Mouse (Mus musculus): ENCODE data around the gene 4931429L15Rik.
"Not testable (repeated sequence)": the region's sequence is repeated elsewhere in the genome, so short reads cannot be mapped to it uniquely, and the experiment has no call there.

4931429L15Rik gene

DNA sequence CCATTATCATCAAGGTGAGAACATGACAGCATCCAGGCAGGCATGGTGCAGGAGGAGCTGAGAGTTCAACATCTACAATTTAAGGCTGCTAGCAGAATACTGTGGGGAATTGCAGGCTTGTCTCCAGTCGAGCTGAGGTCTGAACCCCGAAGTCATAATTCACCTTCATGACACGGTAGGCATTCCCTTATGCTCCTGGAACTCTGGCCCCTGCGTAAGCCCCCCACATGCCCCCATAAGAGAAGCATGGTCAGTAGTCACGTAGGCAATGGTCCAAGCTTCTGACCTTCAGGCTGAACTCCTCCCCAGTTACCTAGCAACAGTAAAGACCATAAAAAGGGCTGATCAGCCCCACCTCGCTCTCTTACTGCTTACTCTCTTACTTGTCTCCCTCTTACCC lies at the start of gene 4931429L15Rik:
Gene 4931429L15Rik (minus strand): TSS at position 101 of the 400 bp plus-strand sequence.
- DNase-seq (ENCODE audit: low read depth, low spot score): not testable (repeated sequence)

DNA sequence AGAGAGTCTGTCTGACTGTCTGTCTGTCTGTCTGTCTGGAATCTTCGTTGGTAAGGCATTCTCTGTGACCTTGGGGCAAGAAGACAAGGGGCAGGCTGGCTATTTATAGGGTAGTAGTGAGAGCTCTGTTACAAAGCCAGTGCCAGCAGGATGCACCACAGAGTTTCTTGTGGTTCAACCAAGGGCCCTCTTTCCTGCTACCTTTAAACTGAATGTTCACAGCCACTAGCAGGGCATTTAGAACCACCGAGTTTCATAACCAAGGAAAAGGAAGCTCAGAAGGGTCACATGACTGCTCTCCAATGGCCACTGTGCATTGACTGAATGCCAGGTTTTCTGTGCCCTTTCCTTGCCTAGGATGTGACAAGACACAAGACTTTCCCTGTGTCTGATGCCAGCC lies 42.7 kb upstream of the 4931429L15Rik start:
- DNase-seq (ENCODE audit: low read depth, low spot score): no peak

DNA sequence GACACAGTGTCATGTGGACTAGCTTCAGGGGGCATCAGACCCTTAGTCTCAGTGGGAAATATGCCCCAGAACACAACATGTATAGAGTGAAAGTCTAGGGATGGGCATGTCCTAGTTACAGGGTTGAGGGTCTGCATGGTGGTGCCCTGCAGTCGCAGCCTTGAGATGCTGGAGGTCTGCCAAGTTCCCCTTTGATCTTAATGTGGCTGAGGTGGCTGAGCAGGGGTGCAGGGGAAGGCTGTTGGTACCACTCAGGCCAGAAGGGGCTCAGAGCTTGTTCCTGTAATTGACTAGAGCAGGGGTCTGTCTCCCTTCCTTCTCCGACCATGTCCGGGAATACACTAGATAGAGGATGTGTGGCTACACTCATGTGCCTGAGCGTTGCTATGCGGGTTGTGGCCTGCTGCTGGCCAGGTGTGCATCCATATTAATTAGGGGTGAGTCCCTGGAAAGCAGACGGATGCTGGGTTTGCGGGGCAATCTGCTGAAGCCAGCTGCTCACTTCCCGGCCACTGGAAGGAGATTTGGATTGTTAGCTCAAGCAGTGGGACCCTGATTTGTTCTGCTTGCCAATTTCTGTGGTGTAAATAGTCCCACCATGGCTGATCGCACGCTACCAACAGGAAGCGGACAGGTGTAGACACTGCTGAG lies 41.8 kb upstream of the 4931429L15Rik start:
- no peak for DNase-seq (ENCODE audit: low read depth, low spot score)

DNA sequence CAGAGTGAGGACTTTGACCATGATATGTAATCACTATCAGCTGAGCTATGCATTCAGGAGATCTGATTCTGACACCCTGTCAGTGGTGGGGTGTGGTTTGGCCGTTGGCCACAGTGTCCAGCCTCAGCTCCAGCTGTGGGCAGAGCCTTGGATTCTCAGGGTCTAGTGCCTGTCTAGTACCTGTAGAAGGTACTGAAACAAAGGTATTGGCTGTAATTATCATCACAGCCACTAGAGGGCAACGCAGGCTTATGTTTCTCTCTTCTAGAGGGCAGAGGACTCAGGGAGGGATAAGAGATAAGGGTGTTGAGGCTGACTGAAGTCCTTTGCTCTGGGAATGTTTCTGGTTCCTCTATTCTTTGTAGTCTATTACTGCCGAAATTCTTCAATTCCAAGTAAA lies 34.2 kb upstream of the 4931429L15Rik start:
- peak; percentile 14 for DNase-seq (ENCODE audit: low read depth, low spot score)

DNA sequence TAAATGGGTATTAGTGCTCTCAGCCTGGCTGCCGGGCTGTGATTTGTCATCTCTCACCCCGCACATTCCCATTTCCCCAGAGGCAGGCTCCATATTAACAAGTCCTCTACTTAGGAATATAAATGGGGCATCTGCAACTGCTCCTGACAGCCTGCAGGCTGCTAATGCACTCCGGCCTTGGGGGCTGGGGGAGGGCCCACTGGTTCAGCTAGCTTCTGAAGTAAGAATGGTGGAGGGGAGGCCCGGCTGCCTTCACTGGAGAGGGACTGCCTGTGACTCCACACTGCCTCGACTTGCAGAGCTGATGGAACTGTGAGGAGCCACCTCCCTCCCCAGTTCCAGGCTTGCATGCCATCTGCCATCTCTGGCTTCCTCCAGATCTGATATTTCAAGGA lies 33.5 kb upstream of the 4931429L15Rik start:
- no peak for DNase-seq (ENCODE audit: low read depth, low spot score)

DNA sequence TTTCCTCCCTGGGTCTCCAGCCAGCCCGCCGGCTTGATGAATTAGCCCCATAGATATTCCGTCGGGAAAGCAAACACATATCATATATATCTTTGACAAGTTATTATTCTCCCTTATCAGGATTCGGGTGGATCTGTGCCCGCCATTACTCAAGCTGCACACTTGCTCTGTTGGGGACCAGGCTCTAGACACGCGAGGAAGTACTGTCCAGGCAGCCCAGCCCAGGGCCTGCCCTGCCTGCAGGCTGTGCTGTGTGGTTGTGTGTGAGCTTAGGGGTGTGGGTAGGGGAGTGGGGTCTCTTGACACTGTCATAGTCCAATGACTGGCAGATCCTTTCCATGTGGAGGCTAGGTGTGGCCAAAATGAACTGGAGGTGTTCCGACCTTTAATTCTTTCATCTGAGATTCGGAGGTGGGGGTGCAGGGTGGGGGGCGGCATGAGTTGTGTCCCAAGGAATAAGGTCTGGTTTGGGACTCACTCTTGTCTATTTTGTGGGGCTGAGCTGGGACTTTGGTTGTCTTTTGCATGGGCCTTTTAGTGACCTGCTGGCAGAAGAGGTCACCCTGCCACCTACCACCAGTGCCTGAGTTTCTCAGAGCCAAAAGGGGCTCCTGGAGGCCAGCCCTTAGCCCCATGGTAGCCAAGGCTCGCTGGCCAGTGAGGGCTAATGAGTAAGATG lies 33.0 kb upstream of the 4931429L15Rik start:
- DNase-seq (ENCODE audit: low read depth, low spot score): no peak

DNA sequence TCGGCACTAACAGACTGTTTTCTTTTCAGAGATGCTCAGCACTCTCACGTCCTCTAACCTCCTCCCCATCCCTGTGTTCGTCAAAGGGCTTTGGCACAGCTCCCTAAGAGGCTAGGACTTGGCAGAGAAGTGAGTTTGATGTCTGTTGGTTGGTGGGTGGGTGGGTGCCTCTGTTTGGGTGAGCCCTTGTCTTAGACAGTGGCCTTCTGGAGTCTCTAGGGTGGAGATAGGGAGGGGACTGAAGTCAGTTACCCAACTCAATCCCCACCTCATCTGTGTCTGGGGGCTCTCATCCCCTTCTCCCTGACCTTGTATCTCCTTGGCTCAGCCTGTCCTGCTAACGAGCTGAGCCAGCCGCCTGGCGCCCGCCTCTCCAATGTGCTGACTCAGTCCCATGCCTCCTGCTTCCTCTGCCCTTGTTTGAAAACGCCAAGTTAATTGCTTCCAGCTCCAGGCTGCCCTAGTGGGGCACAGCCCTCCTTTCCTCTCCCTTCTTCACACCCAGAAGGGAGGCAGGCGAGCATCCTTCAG lies 30.7 kb upstream of the 4931429L15Rik start:
- no peak for DNase-seq (ENCODE audit: low read depth, low spot score)

DNA sequence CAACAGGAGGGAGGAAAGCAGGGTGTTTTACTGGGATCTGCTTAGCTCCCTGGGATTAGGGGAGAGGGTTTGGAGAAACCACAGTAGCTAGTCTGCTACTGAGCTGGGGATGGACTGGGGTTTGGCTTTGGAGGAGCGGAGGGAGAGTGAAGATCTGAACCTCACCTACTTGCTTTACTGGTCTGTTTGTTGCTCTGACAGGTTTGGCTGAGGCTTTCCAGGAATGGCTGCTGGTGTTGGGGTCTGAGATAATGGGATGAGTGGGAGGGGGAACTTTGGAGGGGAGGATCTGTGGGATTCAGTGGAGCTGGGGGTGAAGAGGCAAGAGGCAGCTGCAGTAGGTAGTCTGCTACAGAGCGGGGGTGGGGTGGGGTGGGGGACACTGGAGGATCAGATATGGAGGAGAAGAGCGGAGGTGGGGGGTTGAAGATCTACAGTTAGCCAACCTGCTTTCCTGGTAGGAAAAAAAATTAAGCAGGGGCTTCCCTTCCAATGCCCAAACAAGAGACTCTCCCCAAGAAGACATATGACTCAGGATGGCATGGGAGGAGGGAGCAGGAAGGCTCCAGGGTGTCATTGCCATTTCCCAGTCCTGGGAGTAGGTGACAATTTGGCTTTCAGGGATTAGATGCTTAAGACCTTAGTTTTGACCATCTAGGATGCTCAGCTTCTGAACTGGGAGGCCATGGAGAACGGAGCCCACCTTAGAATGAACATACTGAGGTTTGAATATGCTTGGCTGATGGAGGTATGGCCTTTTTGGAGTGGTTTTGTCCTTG lies 26.3 kb upstream of the 4931429L15Rik start:
- no peak for DNase-seq (ENCODE audit: low read depth, low spot score)

DNA sequence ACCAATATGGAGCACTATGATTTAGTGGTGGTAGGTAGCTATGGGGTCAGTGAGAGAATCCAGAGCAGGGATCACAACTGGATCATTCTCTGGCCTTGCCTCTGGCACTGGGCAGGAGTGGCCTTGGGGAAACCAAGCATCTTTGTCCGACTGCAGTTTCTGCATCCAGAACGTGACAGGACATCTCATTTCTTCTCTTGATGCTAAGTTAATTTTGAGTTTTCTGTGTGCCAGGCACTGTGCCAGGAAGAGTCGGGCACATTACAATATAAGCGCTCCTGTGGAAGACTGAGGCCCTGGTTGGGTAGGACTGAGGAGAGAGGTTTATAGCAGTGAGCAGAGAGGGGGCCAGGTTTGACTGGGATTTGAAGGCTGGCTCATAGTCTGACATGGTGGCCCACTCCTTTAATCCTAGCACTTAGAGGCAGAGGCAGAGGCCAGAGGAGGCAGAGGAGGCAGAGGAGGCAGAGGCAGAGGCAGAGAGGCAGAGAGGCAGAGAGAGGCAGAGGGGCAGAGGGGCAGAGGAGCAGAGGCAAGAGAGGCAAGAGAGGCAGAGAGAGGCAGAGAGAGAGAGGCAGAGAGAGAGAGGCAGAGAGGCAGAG lies 19.4 kb upstream of the 4931429L15Rik start:
- no peak for DNase-seq (ENCODE audit: low read depth, low spot score)

DNA sequence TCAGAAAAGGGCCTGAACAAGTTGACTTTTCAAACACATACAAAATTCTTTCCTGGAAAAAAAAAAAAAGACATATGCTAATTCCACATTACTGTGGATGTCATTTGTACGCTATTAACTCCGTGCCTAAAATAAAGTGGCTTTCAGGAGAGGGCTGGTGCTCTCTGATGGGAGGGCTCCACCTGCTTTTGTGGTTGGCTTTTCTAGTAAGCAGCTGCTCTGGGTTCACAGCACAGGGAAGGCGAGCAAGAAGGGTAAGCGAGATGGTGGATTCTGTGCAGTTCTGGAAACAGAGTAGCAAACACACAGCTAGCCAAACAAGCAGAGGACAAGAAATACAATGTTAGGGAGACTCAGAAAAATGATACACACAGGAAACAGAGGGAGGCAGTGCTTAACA lies 18.6 kb upstream of the 4931429L15Rik start:
- no peak for DNase-seq (ENCODE audit: low read depth, low spot score)

DNA sequence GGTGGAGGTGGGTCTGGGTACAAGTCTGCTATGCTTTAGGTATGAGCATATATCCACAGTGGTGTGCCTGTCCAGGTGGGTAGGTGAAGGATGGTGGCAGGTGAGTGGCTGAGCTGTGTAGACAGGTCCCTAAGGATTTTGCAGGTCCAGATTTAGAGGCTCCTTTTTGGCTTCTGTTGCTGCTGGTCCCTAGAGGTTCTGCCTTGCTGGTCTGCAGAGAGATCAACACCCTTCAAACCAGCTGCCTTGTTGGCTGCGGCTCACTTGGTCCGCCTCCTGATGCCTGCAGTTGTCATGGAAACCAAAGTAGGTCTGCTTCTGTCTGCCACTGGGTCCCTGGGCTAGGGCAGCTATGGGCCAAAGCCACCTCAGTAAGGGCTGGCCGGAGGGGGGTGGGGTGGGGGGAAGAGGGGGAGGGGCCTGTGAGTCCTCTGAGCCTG lies 18.1 kb upstream of the 4931429L15Rik start:
- DNase-seq (ENCODE audit: low read depth, low spot score): no peak

DNA sequence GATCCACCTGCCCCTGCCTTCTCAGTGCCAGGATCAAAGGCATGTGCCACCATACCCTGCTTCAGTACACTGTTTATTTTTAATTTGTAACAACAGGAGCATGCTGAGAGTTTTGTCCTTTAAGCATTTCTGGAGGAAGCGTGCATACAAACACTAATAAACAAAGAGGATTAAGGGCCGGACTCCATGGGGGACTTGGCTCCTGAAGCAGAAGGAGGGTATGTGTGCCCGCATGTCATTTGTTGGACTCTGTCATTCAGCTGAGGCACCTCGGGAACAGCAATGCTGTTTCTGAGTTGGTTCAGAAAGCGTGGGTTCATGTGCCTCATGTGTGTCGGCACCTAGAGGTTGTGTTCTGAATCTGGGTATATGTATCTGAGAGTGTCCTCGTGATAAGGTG lies 17.5 kb upstream of the 4931429L15Rik start:
- DNase-seq (ENCODE audit: low read depth, low spot score): no peak

DNA sequence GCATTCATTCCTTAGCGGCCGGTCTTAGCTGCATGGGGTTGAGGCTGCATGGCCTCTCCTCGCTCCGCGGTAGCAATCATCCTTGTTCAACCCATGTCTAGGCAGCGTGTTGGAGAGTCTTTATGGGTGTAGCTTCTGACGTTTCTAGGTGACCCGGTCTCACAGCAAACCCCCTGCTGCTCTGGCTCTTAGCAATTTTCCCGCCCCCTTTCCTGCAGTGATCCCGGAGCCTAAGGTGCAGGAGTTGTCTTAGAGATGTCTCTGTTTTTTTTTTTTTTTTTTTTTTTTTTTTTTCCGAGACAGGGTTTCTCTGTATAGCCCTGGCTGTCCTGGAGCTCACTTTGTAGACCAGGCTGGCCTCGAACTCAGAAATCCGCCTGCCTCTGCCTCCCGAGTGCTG lies 16.5 kb upstream of the 4931429L15Rik start:
- DNase-seq (ENCODE audit: low read depth, low spot score): not testable (repeated sequence)

DNA sequence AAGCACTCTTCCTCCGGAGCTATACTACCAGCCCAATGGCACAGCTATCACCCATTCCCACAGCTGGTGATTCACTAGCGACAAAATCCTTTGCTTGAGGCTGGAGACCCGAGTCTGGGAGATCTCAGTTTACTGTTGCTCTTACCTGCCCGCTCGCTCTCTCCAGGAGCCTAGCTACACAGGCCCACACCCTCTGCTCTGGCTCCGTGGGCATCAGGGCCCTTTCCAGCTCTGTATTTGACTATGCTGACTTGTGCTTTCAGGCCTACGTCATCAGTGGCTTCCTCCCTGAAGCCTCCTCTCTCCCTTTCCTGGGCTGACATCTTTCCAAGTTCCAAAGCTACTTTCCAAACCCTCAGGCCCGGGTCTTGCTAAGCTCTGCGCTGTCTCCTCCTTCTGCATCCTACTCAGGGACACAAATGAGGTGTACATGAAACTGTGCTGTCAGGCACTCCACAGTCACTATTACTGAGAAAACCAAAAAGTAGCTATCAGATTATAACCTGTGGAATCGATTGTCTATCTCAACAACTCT lies 15.7 kb upstream of the 4931429L15Rik start:
- no peak for DNase-seq (ENCODE audit: low read depth, low spot score)

DNA sequence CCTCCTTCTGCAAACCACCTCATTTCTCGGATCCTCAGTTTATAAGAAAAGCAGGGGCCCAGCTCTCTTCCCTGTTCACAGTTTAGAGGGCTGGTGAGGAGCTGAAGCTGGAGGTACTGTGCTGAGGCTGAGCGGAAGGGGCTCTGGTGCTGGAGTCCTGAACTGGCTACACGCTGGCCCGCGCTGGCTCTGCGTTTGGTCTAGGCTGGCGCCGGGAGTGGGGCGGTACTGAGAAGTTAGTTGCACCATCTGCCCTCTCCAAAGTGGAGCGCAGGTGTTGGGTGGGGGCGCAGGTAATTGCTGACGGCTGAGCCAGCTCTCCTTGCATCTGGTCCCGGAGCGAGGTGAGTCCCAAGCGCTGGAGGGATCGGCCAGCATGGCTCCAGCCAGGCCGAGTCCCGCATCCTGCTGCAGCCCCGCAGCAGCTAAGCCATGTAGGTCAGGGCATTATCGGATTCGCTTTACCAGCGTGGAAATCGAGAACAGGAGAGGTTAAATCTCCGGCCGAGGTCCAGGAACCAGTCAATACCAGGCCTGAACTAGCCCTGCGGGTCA lies 14.8 kb upstream of the 4931429L15Rik start:
- no peak for DNase-seq (ENCODE audit: low read depth, low spot score)

DNA sequence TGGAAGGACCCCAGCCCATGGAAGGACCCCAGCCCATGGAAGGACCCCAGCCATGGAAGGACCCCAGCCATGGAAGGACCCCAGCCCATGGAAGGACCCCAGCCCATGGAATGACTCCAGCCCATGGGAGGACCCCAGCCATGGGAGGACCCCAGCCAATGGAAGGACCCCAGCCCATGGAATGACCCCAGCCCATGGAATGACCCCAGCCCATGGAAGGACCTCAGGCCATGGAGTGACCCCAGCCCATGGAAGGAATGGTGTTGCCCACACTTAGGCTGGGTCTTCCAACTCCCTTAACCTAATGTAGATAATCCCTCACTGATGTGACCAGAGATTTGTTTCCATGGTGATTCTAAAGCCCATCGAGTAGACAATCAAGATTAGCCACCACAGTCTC lies 11.5 kb upstream of the 4931429L15Rik start:
- no peak for DNase-seq (ENCODE audit: low read depth, low spot score)

DNA sequence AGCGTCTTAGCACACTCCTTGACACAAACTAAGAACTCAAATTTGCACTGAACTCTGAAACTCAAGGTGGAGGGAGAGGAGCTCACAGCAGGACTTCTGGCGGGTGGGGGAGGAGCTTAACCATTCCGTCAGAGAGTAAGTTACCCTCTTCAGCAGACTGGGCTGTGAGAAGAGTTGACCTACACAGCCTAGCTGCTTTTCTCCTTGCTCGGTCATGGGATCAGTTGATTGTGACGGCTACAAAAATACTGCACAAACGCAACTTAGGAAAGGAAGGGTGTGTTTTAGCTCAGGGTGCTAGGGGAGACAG lies 10.8 kb upstream of the 4931429L15Rik start:
- DNase-seq (ENCODE audit: low read depth, low spot score): no peak

DNA sequence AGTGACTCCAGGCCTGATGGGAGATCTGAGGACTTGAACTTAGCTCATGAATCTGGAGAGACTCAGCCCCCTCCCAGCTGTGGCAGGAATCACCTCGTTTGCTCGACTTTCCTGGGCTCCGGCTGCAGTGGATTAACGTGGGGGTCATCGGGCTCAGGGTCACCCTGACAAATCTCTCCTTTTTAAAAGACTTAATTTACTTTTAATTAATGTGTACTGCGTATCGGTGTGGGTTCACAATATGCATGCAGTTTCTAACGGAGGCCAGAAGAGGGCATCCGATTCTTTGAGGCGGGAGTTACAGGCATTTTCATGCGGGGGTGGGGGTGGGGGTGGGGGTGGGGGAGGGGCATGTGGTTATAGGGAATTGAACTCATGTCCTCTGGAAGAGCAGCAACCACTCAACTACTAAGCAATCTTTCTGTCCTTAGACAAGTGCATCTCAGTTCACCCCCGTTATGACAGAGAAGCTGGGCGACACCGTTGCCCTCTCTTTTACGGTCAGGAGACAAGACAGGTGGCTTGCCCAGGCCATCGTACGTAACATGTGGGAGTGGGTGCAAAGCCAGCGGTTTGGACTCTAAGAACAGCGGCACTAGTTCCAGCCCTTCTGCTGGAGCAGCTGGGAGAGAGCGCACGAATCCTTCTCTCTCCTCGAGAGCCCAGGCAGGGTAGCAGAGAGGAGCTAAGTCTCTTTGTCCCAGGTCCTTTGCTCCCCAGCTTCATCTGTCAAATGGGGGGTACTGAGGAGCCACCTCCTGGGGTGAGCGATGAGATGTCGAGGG lies 10.2 kb upstream of the 4931429L15Rik start:
- no peak for DNase-seq (ENCODE audit: low read depth, low spot score)

DNA sequence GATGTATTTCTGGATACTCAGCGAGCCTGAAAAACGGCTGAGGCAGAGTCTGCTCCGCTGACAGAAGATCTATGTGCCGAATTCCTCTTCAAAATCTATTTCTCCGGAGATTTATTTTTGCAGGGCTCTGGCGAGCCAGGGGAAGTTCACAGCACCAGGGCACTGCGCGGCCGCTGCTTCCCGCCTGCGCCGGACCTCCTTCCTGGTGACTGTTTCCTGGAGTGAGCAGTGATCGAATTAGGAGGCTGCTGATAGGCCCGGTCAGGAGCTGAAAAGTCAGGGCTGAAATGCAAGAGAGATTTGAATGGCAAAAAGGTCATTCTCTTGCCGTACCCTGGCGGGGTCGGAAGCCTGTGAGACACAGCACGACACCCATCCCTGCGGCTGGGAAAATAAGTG lies 9.5 kb upstream of the 4931429L15Rik start:
- no peak for DNase-seq (ENCODE audit: low read depth, low spot score)

DNA sequence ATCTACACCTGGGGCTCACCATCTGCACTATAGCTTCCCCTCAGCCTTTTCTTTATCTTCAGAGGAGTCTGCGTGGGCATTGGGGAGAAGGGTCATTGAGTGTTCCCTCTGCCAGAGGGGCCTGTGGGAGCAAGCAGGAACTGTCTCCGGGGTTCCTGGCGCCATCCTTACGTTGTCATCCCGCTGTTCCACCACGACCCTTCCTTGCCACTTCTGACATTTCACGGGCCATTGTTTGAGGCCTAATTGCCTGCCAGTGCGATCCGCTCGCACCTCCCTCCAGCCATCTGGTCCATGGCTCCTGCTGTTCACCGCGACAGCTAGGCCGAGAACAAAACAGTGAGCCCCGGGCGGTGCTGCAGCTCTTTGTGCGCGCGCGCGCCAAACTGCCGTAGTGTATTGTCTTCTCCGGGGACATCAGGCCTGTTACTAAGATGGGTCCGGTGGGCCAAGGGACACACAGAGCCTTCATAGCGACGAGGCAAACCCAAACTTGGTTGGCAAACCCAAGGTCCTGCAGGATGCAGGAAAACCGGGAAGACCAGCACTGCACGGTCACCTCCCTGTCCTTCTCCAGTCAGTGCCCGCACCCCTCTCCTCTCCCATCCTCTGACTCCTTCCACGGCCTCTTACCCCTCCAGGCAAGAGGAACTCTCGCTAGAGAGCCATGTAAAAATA lies 8.9 kb upstream of the 4931429L15Rik start:
- DNase-seq (ENCODE audit: low read depth, low spot score): no peak

Data from skeletal muscle tissue, adult 2 months (tissue).